Mouse (Mus musculus) heart, adult 8-10 months (tissue): ENCODE data around the gene Fstl1. TPM values are rescaled to one million over a fixed set of nuclear protein-coding genes. Genes with fewer than 3 reads are reported as not detected.

Source experiments
- DNase-seq: peaks from one replicate; pipeline ENCODE4 v3.0.0; 2022; ENCODE audit warnings: low spot score
- total RNA-seq, 4 experiments: library from RNA; stranded (reverse); gene quantifications; 2 replicates each; pipeline ENCODE4 v1.2.4; 2022

The Fstl1 gene
- total RNA-seq, 4 experiments from 2014 or later = 36.4 to 46.9 (median 43.4) TPM

DNA sequence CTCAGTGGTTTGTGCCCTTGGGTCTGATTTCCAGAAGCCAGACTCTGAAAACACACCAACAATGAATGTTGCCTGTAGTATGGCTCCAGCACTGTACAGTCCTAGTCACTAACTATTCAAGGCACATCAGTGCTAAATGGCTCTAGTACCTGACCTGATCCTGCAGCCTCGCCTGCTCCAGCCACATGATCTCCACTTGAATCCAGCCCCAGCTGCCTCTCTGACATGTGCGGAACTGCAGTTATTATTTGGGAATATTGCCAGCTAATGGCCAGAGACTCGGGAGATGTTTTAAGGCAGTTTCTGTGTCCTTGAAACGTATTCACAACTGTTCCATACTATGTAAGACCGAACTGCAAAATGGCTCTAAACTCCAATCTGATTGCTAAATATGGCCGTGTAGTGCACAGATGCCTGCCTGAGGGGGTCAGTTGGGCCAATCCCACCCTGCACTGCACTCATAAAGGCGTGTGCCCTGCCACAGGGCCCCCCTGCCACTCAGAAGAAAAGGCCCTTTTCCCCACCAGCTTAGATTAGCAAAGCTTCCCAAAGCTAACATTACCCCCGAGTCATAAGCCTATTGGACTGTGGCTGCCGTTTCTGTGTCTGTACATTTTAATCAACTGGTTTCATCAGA lies 11.0 kb downstream of the Fstl1 start:
- DNase-seq = no peak

DNA sequence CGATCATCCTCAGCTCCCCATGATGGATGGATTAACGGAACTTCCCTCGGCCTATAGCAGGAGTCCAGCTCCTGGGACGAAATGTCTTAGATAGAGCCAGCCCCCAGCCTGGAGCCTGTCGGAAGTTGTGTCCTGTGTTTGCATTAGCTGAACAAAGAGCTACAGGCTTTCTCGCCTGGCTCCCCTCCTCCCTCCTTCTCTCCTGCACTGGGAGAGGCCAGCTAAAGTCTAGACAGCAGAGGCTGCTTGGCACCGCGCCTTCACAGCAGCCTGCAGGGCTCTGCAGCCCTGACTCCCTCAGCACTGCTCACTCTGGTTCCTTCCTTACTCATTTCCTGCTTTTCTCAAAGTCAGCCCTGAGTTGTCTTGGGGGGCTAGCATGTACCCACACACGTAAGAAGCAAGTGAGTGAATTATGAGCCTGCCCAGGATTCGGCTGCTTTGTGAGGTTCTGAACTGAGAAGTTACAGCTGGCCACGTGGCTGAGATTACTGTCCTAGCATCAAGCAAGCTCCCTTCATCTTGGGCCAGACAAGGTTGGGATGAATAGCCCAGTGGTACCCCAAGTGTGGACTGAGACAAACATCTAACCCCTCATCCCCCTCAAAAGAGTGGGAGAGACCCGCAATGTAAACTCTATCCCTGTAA lies 11.8 kb downstream of the Fstl1 start:
- DNase-seq = no peak

DNA sequence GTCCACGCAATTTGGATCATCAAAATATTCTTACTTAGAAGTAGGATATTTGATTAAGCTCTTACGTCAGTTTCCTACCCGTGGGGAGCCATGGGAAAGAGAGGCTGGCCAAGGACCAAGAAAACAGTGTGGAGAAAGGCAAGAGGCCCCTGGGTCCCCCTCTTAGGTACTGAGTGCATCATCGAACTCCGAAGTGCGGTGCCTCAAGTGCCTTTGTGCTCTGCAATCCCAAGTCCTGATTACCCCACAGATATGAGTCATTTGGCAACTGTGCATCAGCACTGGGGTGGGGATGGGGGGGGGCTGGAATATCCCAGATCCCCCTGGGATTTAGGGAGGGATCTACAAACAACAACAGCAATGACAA lies 12.3 kb downstream of the Fstl1 start:
- no peak for DNase-seq

DNA sequence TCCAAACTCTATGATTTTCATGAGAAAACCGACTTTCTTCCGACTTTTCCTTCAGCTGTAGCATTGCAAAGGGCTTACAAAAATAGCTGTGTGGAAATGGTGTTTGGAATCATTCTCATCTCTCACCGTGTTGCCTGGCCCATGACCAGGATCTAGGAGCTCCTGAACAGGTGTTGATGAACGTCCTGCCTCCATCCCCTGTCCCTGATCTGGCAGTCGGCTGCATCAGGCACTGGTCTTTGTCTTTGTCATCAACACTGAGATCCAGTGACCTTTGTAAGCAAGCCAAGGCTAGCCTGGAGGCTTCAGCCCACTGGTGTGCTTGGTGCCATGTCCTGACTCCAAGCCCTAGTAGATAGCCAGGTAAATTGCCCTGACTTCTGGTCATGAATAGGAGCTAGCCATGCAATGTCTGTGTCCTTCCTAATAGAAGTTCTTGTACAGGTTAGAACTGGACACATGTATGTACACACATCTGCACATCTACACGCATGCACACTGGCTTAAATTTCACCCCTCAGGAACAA lies 12.8 kb downstream of the Fstl1 start:
- DNase-seq = no peak

DNA sequence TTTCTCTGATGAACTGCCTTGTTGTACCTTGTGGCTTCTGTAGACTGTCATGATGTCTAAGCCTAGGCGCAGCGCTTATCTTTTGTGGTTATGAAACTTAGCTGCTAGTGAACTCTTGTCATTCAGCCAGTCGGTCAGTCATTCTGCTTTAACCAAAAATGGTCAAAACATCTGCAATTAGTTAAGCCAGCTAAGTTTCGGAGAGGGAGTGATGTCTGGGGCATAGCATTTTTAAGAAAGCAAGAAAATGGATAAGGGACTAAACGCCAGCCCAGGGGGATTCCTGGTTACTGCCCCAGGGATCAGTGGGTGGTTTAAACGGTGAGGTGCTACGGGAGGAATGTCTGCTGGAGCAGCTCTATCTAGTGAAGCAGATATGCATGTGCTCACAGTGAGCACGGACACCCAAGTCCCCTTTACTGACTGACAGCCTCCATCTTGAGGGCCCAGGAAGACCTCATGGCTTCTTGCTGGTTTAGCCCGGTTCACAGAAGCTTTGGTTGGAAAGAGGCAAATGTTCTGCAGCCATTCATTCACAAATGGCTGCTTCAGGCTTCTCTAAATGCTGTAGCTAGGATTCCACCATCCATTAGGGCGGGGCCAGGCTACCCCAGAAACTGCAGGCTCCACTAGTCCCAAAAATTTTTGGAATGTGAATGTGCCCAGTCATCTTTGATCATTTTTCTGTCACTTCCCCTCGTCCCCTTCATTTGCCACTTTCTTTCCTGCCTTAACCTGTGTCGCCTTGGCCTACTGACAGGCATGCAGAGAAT lies 13.5 kb downstream of the Fstl1 start:
- DNase-seq = peak; percentile 67

DNA sequence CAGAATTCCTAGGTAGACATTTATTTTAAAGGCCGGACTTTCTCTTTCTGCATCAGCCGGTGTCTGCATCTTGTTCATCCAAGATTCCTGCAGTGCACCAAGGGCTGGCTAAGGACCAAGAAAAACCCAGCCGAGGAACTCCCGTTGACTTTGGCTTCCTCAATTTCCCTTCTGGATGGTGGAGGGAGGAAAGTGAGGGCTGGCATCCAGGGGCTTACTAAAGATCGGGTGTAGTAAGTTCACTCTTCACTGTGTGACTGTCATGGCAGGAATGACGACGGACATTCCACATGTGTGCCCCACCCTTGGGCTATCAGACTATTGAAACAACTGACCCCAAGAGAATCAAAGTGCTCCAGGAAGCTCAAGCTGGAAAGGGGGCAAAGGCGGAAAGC lies 14.1 kb downstream of the Fstl1 start:
- no peak for DNase-seq

DNA sequence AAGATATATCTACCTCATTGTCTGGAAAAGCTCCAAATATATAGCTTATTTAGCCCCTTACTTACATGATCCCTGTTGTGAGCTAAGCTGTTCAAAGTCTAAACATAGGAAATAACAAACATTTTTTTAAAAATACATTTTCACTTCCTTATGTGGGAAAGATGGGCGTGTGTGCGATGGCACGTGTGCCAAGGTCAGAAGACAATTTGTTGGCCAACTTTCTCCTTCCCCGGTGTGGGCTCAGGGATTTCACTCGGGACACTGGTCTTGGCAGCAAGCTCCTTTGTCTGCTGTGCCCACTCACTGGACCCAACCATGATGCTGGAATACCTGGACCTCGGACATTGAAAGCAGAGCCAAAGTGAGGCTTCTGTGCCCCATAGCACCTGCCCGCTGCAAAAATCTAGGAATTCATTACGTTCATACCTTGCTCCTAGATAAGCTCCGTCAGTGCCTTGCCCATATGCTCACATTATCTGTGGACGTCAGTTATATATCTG lies 19.0 kb downstream of the Fstl1 start:
- DNase-seq = no peak

DNA sequence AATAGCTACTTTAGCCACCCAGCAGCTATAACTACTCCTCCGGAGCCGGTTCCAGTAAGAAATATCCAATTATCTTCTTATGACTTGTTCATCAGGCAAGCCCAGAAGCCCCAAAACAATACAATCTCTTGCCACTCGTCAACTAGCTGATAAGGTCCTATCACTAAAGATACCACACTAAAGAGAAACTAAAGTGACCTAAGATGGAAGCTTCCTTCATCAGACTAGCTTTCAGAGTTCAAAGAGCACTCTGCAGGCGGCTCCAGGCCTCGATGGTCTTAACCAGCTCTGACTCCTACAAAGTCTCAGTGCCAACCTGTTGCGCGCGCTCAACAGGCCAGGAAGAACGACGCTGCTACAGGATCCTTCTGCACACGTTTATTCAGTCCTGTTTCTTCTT lies 19.6 kb downstream of the Fstl1 start:
- DNase-seq = no peak

DNA sequence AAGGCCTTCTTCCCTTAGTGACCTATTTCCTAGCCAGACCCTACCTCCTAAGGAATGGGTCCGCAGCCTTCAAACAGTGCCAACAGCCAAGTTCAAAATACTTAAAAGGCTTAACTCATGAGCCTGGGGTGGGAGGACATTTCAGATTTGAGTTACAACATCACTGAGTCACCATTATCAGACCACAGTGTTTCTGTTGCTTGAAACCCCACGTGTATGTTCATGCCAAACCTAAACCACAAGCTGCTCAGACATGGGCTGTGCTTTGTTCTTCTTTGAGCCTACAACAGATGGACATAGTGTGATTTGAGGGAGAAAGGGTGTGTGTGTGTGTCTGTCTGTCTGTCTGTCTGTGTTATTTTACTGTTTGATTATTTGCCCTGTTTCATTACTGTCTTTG lies 24.4 kb downstream of the Fstl1 start:
- no peak for DNase-seq

DNA sequence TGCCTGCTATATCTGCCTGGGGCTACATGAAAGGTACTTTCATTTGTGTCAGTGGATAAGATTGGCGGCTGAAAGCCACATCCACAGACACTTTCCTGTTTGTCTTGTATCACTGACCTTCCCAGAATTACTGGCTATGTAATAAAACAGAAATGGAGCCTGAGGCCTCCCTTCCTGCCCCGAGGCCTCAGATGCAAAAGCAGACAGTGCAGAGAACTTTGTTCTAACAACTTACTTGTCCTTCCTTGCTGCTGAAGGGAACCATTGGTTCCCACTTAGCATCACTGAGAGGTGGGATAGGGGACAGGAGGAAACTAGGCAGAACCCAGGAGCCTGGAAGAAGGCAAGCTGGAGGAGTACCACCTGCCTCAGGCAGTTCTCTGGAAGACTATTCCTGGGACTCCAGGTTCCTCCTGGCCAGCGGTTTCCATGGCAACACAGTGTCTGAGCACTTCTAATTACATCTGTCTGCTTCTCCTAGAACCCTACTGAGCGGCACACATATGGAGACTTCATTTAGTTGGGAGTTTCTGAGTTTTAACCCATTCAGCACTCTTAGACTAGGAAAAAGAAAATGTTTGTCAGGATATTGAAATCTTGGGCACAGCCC lies 26.1 kb downstream of the Fstl1 start:
- DNase-seq = no peak

DNA sequence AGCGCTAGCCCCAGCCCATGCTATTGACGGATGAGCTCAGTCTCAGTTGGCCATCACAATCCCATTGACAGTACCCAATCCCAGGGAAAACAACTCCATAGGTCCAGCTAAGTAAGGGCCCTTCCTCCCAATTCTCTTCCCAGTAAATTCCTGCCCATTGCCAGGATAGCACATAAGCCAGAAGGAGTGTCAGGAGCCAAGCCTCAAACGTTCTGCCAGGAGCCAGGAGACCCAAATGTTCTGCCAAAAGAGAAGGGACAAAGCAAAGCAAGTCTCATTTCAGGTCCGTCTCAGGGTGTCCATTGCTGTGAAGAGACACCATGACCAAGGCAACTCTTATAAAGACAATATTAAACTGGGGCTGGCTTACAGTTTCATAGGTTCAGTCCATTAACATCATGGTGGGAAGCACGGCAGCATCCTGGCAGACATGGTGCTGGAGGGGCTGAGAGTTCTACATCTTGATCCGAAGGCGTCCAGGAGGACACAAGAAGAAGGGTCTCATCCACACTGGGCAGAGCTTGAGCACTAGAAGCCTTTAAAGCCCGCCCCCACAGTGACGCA lies 26.8 kb downstream of the Fstl1 start:
- DNase-seq = no peak

DNA sequence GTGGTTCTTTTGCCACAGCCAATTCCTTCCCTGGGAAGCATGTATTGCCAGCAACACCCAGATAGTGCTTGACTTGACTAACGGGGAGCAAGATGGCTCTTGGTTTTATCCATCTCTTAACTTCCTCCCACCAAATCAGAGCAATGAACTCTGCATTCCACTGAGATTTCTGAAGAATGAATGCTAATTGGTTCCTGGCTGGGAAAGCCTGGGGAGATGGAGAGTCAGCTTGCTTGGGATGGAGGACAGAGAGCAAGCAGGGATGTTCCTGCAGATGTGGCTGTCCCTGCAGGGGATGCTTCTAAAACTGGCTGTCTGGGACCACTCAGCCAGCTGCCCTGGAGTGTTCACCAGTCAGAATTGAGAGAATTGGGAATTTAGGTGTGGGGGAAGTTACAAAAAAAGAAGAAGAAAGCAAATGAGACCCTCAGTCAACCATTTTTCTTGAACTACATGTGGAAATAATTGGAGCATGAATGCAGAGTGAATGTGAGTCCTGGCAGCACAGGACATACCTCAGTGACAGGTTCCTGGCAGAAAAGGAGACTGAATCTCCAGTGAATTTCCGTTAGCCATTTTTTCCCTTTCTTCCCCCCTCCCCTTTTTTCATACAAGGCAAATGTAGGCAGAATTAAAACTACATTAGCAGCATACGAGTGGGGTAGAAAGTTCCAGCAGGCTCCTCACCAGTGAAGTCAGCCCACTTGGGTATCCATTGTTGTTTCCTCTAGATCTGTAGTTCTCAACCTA lies 29.2 kb downstream of the Fstl1 start:
- DNase-seq = no peak

DNA sequence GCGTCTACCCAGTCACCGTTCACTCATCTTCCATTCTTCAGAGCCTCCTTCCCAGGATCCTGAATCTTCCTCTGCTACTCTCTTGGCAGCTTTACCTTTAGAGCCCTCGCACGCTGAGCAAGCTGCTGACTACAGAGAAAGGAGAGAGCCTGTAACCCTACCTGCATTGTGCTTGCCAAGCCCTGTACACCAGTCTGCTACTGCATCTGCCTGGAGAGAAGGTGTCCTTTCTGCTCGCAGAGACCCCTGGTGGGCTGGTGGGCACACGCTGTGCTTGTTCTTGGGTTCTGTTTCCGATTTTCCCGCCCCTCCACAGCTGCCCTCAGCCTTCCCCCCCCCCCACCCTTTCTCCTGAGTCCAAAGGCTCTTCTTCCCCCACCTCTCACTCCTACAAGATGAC lies 30.6 kb downstream of the Fstl1 start:
- no peak for DNase-seq

DNA sequence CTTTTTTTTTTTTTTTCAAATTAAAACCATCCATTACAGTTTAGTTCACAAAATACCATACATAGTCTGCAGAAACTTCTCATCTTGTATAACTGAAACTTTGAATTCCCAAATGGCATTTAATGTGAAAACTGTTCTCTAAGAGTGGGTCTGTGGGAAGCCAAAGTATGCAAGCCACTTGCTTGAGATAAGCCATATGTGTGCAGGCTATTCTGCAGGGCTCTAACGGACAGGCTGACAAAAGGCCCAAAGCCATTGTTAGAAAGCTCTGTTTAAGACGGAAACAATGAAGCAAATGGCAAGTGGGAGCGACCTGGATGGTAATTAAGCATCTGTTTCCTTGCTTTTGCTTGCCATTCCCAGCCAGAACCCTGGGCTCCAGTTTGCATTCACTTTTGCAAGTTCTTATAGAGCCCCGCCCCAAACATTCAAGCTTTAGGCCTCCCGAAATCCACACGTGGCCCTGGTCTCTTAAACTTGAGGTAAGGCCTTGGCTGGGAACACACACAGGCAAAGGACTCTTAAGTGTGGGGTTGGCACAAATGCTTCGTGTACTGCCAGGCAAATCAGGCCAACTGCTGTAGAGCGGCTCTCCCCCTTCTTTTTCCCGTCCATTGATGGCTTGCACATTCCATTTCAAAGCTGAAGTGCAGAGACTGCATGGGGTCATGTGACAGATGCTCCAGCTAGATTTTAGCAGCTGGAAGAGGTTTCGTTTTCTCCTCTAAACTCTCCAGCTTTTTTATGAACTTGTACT lies 32.4 kb downstream of the Fstl1 start:
- DNase-seq = peak; percentile 49

DNA sequence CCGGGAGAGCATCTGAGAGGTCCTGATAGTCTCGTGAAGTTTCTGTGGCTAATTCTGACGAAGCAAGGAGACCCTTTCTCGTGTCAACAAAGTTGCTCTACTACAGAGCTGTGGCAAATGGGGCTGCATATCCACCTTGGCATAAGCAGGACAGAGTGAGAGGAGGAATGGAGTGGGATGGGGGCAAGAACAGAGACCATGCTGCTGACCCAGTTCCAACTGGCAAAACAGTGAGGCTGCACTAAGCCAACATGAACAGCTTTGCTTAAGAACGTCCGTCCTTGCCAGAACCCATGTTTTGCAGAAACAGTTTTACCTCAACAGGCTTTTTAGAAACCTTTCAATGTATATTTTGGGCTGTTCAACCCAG lies 32.9 kb downstream of the Fstl1 start:
- DNase-seq = no peak

DNA sequence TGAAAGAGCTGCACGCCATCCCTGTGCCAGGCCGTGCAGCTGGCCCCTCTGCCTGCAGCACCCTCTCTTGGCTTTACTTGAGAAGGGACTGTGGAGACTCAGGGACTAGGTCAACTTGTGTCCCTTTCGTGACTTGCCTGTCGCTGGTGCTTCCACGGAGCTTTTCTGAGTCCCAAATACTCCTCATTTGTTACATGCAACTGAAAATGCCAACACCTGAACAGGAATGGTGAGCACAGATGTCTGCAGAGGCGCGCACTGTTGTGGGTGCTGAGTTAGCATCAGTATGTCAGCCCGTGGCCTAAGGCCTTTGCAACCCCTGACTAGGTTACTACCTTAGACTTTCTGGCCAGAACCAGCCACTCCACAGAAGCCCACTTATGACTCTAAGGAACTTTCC lies 35.2 kb downstream of the Fstl1 start:
- DNase-seq = no peak

DNA sequence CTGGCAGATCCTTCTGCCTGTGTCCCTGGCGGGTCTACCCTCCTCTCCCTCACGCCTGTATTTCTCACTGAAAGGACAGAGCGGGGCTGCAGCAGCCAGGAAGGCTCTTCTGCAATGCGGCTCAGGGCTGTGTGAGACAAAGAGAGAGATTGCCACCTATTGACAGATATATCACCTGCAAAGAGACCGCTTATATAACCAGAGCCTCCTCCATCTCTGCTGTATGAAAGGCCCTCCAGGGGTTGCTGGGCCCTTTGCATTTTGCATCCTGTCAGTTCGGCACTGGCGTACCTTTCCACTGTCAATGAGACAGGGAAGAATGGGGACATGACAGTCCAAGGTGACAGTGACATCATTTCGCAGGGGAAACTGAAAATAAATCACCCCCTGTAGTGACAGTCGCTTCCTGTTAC lies 35.8 kb downstream of the Fstl1 start:
- peak; percentile 59 for DNase-seq

DNA sequence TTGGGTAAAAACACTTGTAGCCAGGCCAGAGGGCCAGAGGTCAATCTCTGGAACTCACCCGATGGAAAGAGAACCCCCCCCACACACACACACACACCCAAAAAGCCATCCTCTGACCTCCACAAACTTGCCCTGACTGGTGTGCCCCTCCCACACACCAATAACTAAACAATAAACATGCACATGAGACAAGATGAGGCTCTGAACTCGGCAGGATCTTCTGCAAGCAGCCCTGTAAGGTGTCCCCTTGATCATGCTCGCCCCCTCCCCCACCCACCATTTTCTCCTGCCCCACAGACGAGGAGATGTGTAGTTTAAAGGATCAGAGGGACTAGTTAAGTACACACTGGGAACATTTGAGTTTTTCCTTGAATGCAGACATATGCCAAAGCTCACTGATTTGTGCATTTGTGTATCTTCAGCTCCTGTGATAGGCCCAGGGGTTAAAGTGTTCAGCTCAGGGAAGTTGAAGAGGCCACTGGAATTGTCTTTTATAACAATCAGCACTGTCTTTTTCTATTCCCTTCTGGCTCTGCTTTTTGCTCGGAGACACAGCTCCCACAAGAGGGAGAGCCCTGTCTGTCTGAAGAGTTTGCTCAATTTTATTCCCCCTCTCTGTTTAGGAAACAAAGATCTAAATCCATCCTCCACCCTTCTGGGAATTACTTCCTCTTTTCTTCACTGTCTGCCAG lies 37.2 kb downstream of the Fstl1 start:
- DNase-seq = no peak

DNA sequence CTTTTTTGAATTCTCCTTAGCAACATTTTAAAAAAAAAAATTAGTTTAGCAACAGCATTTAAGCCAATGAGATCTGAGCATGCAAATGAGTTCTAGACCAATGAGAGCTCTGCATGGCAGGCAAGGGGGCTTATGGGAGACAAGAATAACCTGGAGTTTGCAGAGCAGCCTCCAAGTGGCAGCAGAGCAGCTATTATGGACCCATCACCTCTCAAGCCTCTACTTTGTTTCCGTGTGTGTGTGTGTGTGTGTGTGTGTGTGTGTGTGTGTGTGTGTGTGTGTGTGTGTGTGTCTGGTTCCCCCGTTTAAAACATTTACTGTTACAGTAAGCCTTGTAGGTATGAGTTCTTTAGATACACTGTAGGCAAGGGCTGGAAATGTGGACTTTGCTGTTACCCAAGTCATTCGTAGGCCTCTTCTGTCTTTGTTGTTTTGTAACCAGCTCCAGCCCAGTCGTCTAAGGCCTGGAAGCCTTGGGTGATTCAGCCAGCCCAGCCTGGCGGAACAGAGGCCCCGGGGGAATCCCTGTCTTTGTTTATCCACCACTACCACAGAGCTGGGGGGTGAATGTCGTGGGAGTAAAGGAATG lies 37.8 kb downstream of the Fstl1 start:
- DNase-seq = peak; percentile 79
